In genomic region chr4:68620585-68620984, GRCm38 (mm10) we compare ENCODE assay signal across 23 mouse cellular contexts.
DNase-seq lines count a peak whose midpoint lies in the region; ATAC-seq and TF ChIP-seq lines count a peak whose summit lies in the region.
"Had no signal": no experiment of that assay in that cellular context is flagged by ENCODE, and none has a peak within 500 bp of the region (broad histone marks: within the 10 kb centered on the region; RNA-seq: fewer than 3 reads in every experiment).

No protein-coding gene starts in this region.

- no peak for TF ChIP-seq CTCF in forebrain, postnatal 0 days (IDR thresholded peaks at IDR 0.05; ENCODE audit: low read depth)

- H3K9me3 ChIP-seq in forebrain, embryonic 13.5 days (replicated peaks), result no peaks in the 10 kb centered on the region
- H3K9me3 ChIP-seq in forebrain, embryonic 11.5 days (ENCODE audit: control insufficient read depth, low read length), result no peaks in the 10 kb centered on the region
- H3K9me3 ChIP-seq in forebrain, postnatal 0 days (ENCODE audit: low read length), result no peaks in the 10 kb centered on the region
- H3K9me3 ChIP-seq: heart, embryonic 10.5 days; heart, embryonic 13.5 days had no signal

- ATAC-seq in forebrain, embryonic 13.5 days, result peak; percentile 67; the same call in 1 of the 2 replicates
- no peak for ATAC-seq in forebrain, embryonic 11.5 days (replicated peaks; ENCODE audit: low FRiP score)
- ATAC-seq in frontal cortex, adult (ENCODE audit: low TSS enrichment), result peak; percentile 76
- peak; percentile 93 for ATAC-seq in forebrain, postnatal 0 days
- ATAC-seq: intestine, postnatal 0 days; Patski had no signal

- no peaks in the 10 kb centered on the region for H3K27me3 ChIP-seq in forebrain, embryonic 13.5 days
- no peaks in the 10 kb centered on the region for H3K27me3 ChIP-seq in forebrain, embryonic 11.5 days (ENCODE audit: control insufficient read depth, insufficient read depth, low read length)
- H3K27me3 ChIP-seq in forebrain, postnatal 0 days (ENCODE audit: insufficient read depth, low read length), result no peaks in the 10 kb centered on the region
- H3K27me3 ChIP-seq: heart, embryonic 13.5 days; Patski had no signal

- no peak overlapping the region for H3K27ac ChIP-seq in forebrain, embryonic 13.5 days
- no peak overlapping the region for H3K27ac ChIP-seq in forebrain, embryonic 11.5 days (ENCODE audit: low read depth, low read length)
- H3K27ac ChIP-seq in forebrain, postnatal 0 days (ENCODE audit: low read depth, low read length), result no peak overlapping the region
- H3K27ac ChIP-seq: heart, adult 2 months; heart, embryonic 10.5 days; heart, embryonic 13.5 days; hindbrain, embryonic 14.5 days had no signal

- H3K4me1 ChIP-seq in forebrain, embryonic 13.5 days, result no peaks in the 10 kb centered on the region
- no peaks in the 10 kb centered on the region for H3K4me1 ChIP-seq in forebrain, embryonic 11.5 days (replicated peaks; ENCODE audit: control insufficient read depth, insufficient read depth, low read length)
- H3K4me1 ChIP-seq in forebrain, postnatal 0 days (ENCODE audit: insufficient read depth), result no peaks in the 10 kb centered on the region
- H3K4me1 ChIP-seq: heart, embryonic 10.5 days; heart, embryonic 13.5 days had no signal

- 83% methylated on average over 3 of the region's 3 CpGs for WGBS in forebrain, embryonic 13.5 days
- WGBS in forebrain, embryonic 11.5 days, result 87% methylated on average over 3 of the region's 3 CpGs
- 67% methylated on average over 3 of the region's 3 CpGs for WGBS in forebrain, postnatal 0 days

- H3K36me3 ChIP-seq in forebrain, embryonic 13.5 days (ENCODE audit: poor library complexity, severe bottlenecking), result no peaks in the 10 kb centered on the region
- no peaks in the 10 kb centered on the region for H3K36me3 ChIP-seq in forebrain, embryonic 11.5 days (ENCODE audit: control insufficient read depth, insufficient read depth, low read length)
- H3K36me3 ChIP-seq in forebrain, postnatal 0 days (ENCODE audit: insufficient read depth), result no peaks in the 10 kb centered on the region
- H3K36me3 ChIP-seq: heart, embryonic 10.5 days; heart, embryonic 13.5 days had no signal

- DNase-seq in forebrain, embryonic 11.5 days (ENCODE audit: low spot score), result no peak
- DNase-seq in frontal cortex, postnatal 25 days (ENCODE audit: low spot score in 2 of 2), result no peak
- DNase-seq in brain, adult 2 months (ENCODE audit: low read depth, low spot score), result peak; percentile 27
- DNase-seq in forebrain, postnatal 0 days, result no peak
- DNase-seq in cerebellum, postnatal 14 days, result no peak
- DNase-seq: adrenal gland, postnatal 10 days; adrenal gland, postnatal 36 days; cerebellum, adult 11-12 months; cerebellum, adult 8-10 months; cerebellum, postnatal 10 days; gastrocnemius, postnatal 10 days; gastrocnemius, postnatal 36 days; heart, adult 2 months; heart, postnatal 14 days; heart, postnatal 4 days; kidney, adult 8-10 months had no signal

- no peak overlapping the region for H3K4me2 ChIP-seq in forebrain, embryonic 13.5 days
- no peak overlapping the region for H3K4me2 ChIP-seq in forebrain, embryonic 11.5 days (ENCODE audit: low read depth, low read length, severe bottlenecking)
- no peak overlapping the region for H3K4me2 ChIP-seq in forebrain, postnatal 0 days (ENCODE audit: low read depth)
- H3K4me2 ChIP-seq: heart, embryonic 13.5 days; hindbrain, embryonic 14.5 days had no signal

- H3K4me3 ChIP-seq in forebrain, embryonic 13.5 days, result no peak overlapping the region
- H3K4me3 ChIP-seq in forebrain, embryonic 11.5 days (ENCODE audit: low read depth, low read length), result no peak overlapping the region
- H3K4me3 ChIP-seq in forebrain, postnatal 0 days (ENCODE audit: low read depth, low read length), result no peak overlapping the region
- H3K4me3 ChIP-seq: heart, adult 2 months; heart, embryonic 10.5 days; heart, embryonic 13.5 days had no signal

- no peak overlapping the region for H3K9ac ChIP-seq in forebrain, embryonic 13.5 days
- H3K9ac ChIP-seq in forebrain, embryonic 11.5 days (ENCODE audit: low read length), result no peak overlapping the region
- H3K9ac ChIP-seq in forebrain, postnatal 0 days, result no peak overlapping the region
- H3K9ac ChIP-seq: heart, embryonic 13.5 days; hindbrain, embryonic 14.5 days had no signal
